Comparison of ENCODE assay signal across 9 mouse cellular contexts in genomic region chr10:25239156-25239555, GRCm38 (mm10).
A peak's percentile ranks its signal among the peaks of the same experiment; 100 is the strongest.
DNase-seq lines count a peak whose midpoint lies in the region; ATAC-seq lines count a peak whose summit lies in the region.
"Had no signal": no experiment of that assay in that cellular context is flagged by ENCODE, and none has a peak within 500 bp of the region (broad histone marks: within the 10 kb centered on the region; RNA-seq: fewer than 3 reads in every experiment).

No protein-coding gene starts in this region.

- no peaks in the 10 kb centered on the region for H3K27me3 ChIP-seq in forebrain, embryonic 10.5 days (ENCODE audit: poor library complexity, severe bottlenecking)
- no peaks in the 10 kb centered on the region for H3K27me3 ChIP-seq in midbrain, embryonic 15.5 days (replicated peaks)
- H3K27me3 ChIP-seq: midbrain, embryonic 12.5 days had no signal

- H3K36me3 ChIP-seq in forebrain, embryonic 10.5 days (replicated peaks), result no peaks in the 10 kb centered on the region
- H3K36me3 ChIP-seq in midbrain, embryonic 15.5 days (replicated peaks), result no peaks in the 10 kb centered on the region
- H3K36me3 ChIP-seq: midbrain, embryonic 12.5 days had no signal

- H3K4me3 ChIP-seq in forebrain, embryonic 10.5 days, result no peak overlapping the region
- no peak overlapping the region for H3K4me3 ChIP-seq in midbrain, embryonic 15.5 days
- H3K4me3 ChIP-seq: midbrain, embryonic 12.5 days had no signal

- peak; percentile 51 for DNase-seq in CD4-positive, CD25-positive, alpha-beta regulatory T cell, adult 2 months (ENCODE audit: low read depth, low spot score)
- peak; percentile 23 to 45 for DNase-seq in spleen, postnatal 10 days (ENCODE audit: low spot score in 2 of 2)
- DNase-seq in spleen, postnatal 14 days (ENCODE audit: low spot score in 2 of 2), result no peak
- DNase-seq in forebrain, embryonic 10.5 days (ENCODE audit: extremely low spot score, low spot score), result peak; percentile 34
- DNase-seq in kidney, postnatal 14 days, result peak; percentile 30
- DNase-seq in thymus, postnatal 14 days, result peak; percentile 52

- H3K27ac ChIP-seq in forebrain, embryonic 10.5 days, result no peak overlapping the region
- H3K27ac ChIP-seq in midbrain, embryonic 15.5 days, result no peak overlapping the region
- H3K27ac ChIP-seq: midbrain, embryonic 12.5 days had no signal

- no peaks in the 10 kb centered on the region for H3K9me3 ChIP-seq in forebrain, embryonic 10.5 days
- no peaks in the 10 kb centered on the region for H3K9me3 ChIP-seq in midbrain, embryonic 15.5 days
- H3K9me3 ChIP-seq: midbrain, embryonic 12.5 days had no signal

- WGBS in forebrain, embryonic 10.5 days, result 31% methylated on average over 9 of the region's 9 CpGs
- WGBS in midbrain, embryonic 15.5 days, result 31% methylated on average over 9 of the region's 9 CpGs

- H3K4me2 ChIP-seq in midbrain, embryonic 15.5 days, result no peak overlapping the region
- H3K4me2 ChIP-seq: midbrain, embryonic 12.5 days had no signal

- H3K4me1 ChIP-seq in forebrain, embryonic 10.5 days, result no peaks in the 10 kb centered on the region
- no peaks in the 10 kb centered on the region for H3K4me1 ChIP-seq in midbrain, embryonic 15.5 days
- H3K4me1 ChIP-seq: midbrain, embryonic 12.5 days had no signal

- H3K9ac ChIP-seq in midbrain, embryonic 15.5 days, result no peak overlapping the region
- H3K9ac ChIP-seq: midbrain, embryonic 12.5 days had no signal

- no peak for ATAC-seq in CD4-positive, CD25-positive, alpha-beta regulatory T cell, adult 4 months
- ATAC-seq in midbrain, embryonic 15.5 days (replicated peaks), result peak; percentile 65

Comparison
In these comparisons a context has a peak if more than half of its experiments do, and no peak if none do; other contexts are left out.
1. DNase-seq: peak in CD4-positive, CD25-positive, alpha-beta regulatory T cell, adult 2 months (single experiment), spleen, postnatal 10 days (2 of 2), forebrain, embryonic 10.5 days (single experiment), kidney, postnatal 14 days (single experiment) and thymus, postnatal 14 days (single experiment); none in spleen, postnatal 14 days (0 of 2).